Mouse (Mus musculus) bone marrow, adult 2 months (tissue): ENCODE data around the gene Relt.

Experiments
- CTCF ChIP-seq: fragments of 200-500 bp; IDR thresholded peaks from 2 replicates; pipeline ENCODE4 v1.5.1; 2011; ENCODE audit warnings: low read length, control low read depth; ENCODE audit not compliant: control insufficient read depth, insufficient read depth
- POLR2A ChIP-seq: fragments of 200-500 bp; IDR thresholded peaks from 2 replicates; pipeline ENCODE4 v1.6.1; 2011; ENCODE audit warnings: low read depth, mild to moderate bottlenecking, control low read depth, low read length, borderline replicate concordance; ENCODE audit not compliant: control insufficient read depth

- TF ChIP-seq CTCF (no peak), POLR2A (no peak)
Measured at GRCm38 (mm10) chr7:100861209-100861608, 2.0 kb downstream of the Relt start.
